Mouse (Mus musculus): ENCODE results near the gene Arpc5l. TPM values are rescaled to one million over a fixed set of nuclear protein-coding genes. Genes with fewer than 3 reads are reported as not detected.

The Arpc5l gene
- polyA plus RNA-seq (2015; fragmentation: Nextera tagmentation; extraction: Ambion mirVana), result 126 and 129 TPM in 2 replicates

DNA sequence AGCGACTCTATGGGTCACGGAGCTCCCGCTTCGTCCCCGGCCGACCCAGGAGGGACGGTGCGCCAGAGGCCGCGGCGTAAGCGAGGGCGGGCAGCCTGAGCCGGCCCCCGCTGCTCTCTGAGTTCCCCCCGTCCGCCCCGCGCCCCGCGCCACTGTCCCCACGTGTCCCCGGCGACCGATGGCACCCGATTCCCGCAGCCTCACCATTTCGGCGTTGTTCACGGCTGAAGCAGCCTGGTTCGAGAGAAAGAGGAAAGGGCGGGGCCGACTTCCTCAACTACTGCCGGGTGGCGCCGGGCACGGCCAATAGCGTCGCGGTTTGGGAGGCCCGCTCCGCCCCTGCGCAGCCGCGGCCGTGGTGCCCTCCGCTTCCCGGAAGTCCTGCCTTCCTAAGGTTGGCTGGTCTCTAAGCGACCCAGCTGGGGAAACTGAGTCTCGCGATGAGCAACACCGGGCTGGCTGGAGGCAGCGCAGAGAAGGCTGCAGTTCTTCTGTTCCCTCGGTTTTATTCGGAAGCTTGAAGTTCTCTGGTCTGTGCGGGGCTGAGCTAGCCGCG is at the start of gene Arpc5l:
Arpc5l (plus strand) TSS at position 469 of the 556 bp plus-strand sequence.
- ATAC-seq (ENCODE audit: borderline replicate concordance, extremely low read depth, low FRiP score, low TSS enrichment), result peak; percentile 86
- peak within 1 kb of the TSS; percentile 64 for H3K4me2 ChIP-seq
- peak within 1 kb of the TSS; percentile 86 for H3K9ac ChIP-seq
- H3K4me3 ChIP-seq, result peak within 1 kb of the TSS; percentile 90
- no peaks in the 10 kb centered on the region for H3K9me3 ChIP-seq
- peaks cover 50% of the 10 kb centered on the region for H3K4me1 ChIP-seq
- H3K27me3 ChIP-seq, result no peaks in the 10 kb centered on the region
- WGBS, result under 1% methylated on average over 58 of the region's 58 CpGs
- peaks cover 36% of the 10 kb centered on the region for H3K36me3 ChIP-seq
- H3K27ac ChIP-seq, result peak within 1 kb of the TSS; percentile 90

DNA sequence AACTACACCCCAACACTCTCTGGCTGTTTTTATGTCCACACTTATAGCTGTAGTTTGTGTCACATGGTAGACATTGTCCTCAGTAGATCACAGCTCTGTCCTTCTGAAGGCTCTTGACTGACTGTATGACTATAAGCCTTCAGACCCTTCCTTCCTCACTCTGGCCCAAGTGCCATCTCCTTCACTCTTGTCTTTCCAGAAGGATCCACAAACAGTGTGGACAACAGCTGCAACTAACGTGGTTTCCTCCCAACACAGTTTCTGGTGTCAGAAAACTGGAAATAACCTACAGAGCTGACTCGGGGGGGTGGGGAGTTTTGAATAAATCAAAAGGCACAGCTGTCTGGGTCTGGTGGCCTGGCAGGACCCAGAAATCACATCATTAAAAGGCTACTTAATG is 49.1 kb upstream of the Arpc5l start:
- no peak for ATAC-seq (ENCODE audit: borderline replicate concordance, extremely low read depth, low FRiP score, low TSS enrichment)
- Histone ChIP-seq H3K4me2 (no peak overlapping the region), H3K4me1 (peaks cover 2% of the 10 kb centered on the region; the same call in 1 of the 2 replicates), H3K4me3 (no peak overlapping the region), H3K9me3 (no peaks in the 10 kb centered on the region), H3K27me3 (no peaks in the 10 kb centered on the region), H3K36me3 (no peaks in the 10 kb centered on the region), H3K9ac (no peak overlapping the region), H3K27ac (no peak overlapping the region)
- WGBS, result 42% methylated on average over 2 of the region's 2 CpGs

DNA sequence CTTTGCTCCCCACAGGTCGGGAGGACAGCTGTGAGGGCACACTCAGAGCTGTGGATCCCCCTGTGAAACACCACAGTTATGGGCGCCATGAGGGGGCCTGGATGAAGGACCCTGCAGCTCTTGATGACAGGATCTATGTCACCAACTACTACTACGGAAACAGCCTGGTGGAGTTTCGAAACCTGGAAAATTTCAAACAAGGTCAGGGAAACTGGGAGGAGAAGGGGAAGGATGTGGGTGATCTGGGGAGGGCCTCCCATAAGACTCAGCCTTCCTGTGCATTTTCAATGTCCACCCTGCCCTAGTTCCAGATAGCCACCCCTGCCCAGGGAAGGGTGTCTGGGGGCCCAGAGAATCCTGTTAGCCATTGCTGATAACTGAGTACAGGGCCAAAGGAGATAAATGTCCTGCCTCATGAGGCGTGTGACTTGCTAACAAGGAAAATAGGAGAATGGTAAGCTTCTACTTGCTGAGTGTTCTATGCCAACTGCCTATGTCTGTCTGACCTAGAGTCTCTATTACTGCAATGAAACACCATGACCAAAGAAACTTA is 47.4 kb upstream of the Arpc5l start:
- Histone ChIP-seq H3K27ac (no peak overlapping the region), H3K9ac (no peak overlapping the region), H3K4me2 (no peak overlapping the region), H3K36me3 (no peaks in the 10 kb centered on the region), H3K4me1 (no peaks in the 10 kb centered on the region; the same call in 1 of the 2 replicates), H3K4me3 (no peak overlapping the region), H3K9me3 (no peaks in the 10 kb centered on the region), H3K27me3 (no peaks in the 10 kb centered on the region)
- WGBS, result 67% methylated on average over 5 of the region's 5 CpGs
- no peak for ATAC-seq (ENCODE audit: borderline replicate concordance, extremely low read depth, low FRiP score, low TSS enrichment)

- 11% methylated on average over 4 of the region's 4 CpGs for WGBS
- Histone ChIP-seq H3K4me3 (no peak overlapping the region), H3K4me1 (peaks cover 6% of the 10 kb centered on the region; the same call in 1 of the 2 replicates), H3K9me3 (no peaks in the 10 kb centered on the region), H3K9ac (no peak overlapping the region), H3K36me3 (no peaks in the 10 kb centered on the region), H3K27ac (no peak overlapping the region), H3K4me2 (no peak overlapping the region), H3K27me3 (no peaks in the 10 kb centered on the region)
- ATAC-seq (ENCODE audit: borderline replicate concordance, extremely low read depth, low FRiP score, low TSS enrichment), result no peak
These were observed 41.0 kb upstream of the Arpc5l start for GRCm38 (mm10) chr2:38964198-38964597.

- no peak overlapping the region for H3K9ac ChIP-seq
- no peaks in the 10 kb centered on the region for H3K36me3 ChIP-seq
- no peaks in the 10 kb centered on the region for H3K27me3 ChIP-seq
- H3K4me3 ChIP-seq, result no peak overlapping the region
- no peak for ATAC-seq (ENCODE audit: borderline replicate concordance, extremely low read depth, low FRiP score, low TSS enrichment)
- WGBS, result 77% methylated on average over 2 of the region's 2 CpGs
- H3K27ac ChIP-seq, result no peak overlapping the region
- H3K4me2 ChIP-seq, result no peak overlapping the region
- no peaks in the 10 kb centered on the region for H3K4me1 ChIP-seq
- H3K9me3 ChIP-seq, result no peaks in the 10 kb centered on the region
These were observed 35.5 kb upstream of the Arpc5l start for GRCm38 (mm10) chr2:38969650-38970049.

DNA sequence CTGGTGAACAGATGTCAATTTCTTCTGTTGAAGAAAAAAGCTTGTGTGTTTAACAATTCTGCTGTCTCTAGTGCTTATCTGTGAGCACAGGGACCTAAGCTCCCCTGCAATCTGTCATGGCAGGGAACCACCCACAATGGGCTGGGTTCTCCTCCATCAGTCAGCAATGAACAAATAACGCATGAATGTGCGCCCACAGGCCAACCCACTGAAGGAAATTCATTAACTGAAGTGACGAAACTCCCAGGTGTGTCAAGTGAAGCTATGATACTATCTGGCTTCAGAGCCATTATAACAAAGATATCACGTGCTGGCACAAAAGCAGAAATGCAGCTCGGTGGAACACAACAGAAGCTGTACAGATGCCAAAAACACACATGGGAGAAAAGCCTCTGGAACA is 35.1 kb upstream of the Arpc5l start:
- Histone ChIP-seq H3K36me3 (no peaks in the 10 kb centered on the region), H3K9ac (no peak overlapping the region), H3K4me1 (no peaks in the 10 kb centered on the region), H3K9me3 (no peaks in the 10 kb centered on the region), H3K27ac (no peak overlapping the region), H3K27me3 (no peaks in the 10 kb centered on the region), H3K4me2 (no peak overlapping the region), H3K4me3 (no peak overlapping the region)
- no peak for ATAC-seq (ENCODE audit: borderline replicate concordance, extremely low read depth, low FRiP score, low TSS enrichment)
- WGBS, result 56% methylated on average over 5 of the region's 5 CpGs

GRCm38 (mm10) chr2:38973223-38973622 is 31.9 kb upstream of the Arpc5l start:
- Histone ChIP-seq H3K9me3 (no peaks in the 10 kb centered on the region), H3K4me3 (no peak overlapping the region), H3K36me3 (no peaks in the 10 kb centered on the region), H3K27me3 (no peaks in the 10 kb centered on the region; the same call in 1 of the 2 replicates), H3K9ac (no peak overlapping the region), H3K27ac (no peak overlapping the region), H3K4me2 (no peak overlapping the region), H3K4me1 (no peaks in the 10 kb centered on the region)
- ATAC-seq (ENCODE audit: borderline replicate concordance, extremely low read depth, low FRiP score, low TSS enrichment), result no peak
- 26% methylated on average over 2 of the region's 2 CpGs for WGBS

- Histone ChIP-seq H3K4me1 (no peaks in the 10 kb centered on the region), H3K4me2 (no peak overlapping the region), H3K9ac (no peak overlapping the region), H3K4me3 (no peak overlapping the region), H3K27ac (no peak overlapping the region), H3K9me3 (no peaks in the 10 kb centered on the region), H3K36me3 (no peaks in the 10 kb centered on the region), H3K27me3 (no peaks in the 10 kb centered on the region; the same call in 1 of the 2 replicates)
- WGBS, result 58% methylated on average over 7 of the region's 7 CpGs
- ATAC-seq (ENCODE audit: borderline replicate concordance, extremely low read depth, low FRiP score, low TSS enrichment), result no peak
These were observed 31.4 kb upstream of the Arpc5l start for GRCm38 (mm10) chr2:38973701-38974100.

- no peak overlapping the region for H3K4me2 ChIP-seq
- H3K4me3 ChIP-seq, result no peak overlapping the region
- no peak overlapping the region for H3K9ac ChIP-seq
- ATAC-seq (ENCODE audit: borderline replicate concordance, extremely low read depth, low FRiP score, low TSS enrichment), result no peak
- no peak overlapping the region for H3K27ac ChIP-seq
- H3K36me3 ChIP-seq, result no peaks in the 10 kb centered on the region
- WGBS, result 30% methylated on average over 2 of the region's 2 CpGs
- no peaks in the 10 kb centered on the region for H3K4me1 ChIP-seq
- no peaks in the 10 kb centered on the region for H3K9me3 ChIP-seq
- no peaks in the 10 kb centered on the region; the same call in 1 of the 2 replicates for H3K27me3 ChIP-seq
These were observed 31.0 kb upstream of the Arpc5l start for GRCm38 (mm10) chr2:38974171-38974570.

DNA sequence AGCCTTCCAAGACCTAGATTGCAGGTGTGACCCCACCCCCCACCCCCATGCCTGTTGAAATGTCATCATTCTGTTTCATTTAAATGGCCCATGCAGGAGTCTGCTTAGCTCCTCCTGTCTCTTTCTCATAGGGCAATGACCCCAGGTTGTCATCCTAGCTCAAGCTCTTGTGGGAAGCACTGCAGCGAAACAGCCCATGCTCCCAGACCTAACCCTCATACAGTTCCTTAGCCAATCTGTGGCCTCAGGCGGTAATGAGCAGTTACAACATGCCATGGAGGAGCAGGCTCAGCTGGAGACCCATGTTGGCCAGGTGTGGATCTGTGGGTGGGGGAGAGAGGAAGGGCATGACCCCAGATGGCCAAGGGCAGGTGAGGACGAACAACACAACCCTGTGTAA is 30.0 kb upstream of the Arpc5l start:
- ATAC-seq (ENCODE audit: borderline replicate concordance, extremely low read depth, low FRiP score, low TSS enrichment), result no peak
- Histone ChIP-seq H3K4me1 (no peaks in the 10 kb centered on the region), H3K27me3 (no peaks in the 10 kb centered on the region; the same call in 1 of the 2 replicates), H3K27ac (no peak overlapping the region), H3K4me3 (no peak overlapping the region), H3K9ac (no peak overlapping the region), H3K9me3 (no peaks in the 10 kb centered on the region), H3K4me2 (no peak overlapping the region), H3K36me3 (no peaks in the 10 kb centered on the region)
- 70% methylated on average over 3 of the region's 3 CpGs for WGBS

DNA sequence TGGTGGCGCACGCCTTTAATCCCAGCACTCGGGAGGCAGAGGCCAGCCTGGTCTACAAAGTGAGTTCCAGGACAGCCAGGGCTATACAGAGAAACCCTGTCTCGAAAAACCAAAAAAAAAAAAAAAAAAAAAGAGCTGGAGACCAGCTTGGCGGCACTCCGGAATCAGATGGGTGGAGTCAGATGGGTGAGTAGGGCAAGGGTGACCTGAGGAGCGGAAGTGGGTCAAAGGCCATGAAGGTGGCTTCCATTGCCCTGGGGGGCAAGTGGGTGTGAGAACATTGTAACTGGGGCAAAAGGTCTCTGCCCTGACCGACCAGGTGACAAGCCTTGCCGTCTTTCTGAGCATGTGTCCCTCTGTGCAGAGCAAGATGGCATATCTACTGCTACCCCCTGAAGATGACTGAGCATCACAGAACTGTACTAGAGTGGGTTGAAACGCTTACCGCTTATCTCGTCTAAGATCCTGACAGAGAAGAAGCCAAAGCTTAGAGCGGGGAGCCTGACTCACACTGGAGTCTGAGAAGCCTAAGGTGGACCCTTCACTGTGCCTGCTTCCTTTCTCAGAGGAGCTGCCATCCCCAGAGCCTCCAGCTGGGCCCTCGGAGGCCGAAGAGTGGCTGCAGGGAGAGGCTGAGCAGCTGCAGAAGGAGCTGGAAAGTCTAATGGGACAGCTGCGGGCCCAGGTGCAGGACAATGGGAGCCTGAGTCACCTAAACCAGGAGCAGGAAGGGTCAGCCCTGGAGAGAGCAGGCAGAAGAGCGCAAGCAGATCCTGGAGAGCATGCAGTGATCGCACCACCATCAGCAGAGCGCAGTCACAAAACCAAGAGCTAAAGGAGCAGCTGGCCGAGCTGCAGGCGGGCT is 29.0 kb upstream of the Arpc5l start:
- no peak for ATAC-seq (ENCODE audit: borderline replicate concordance, extremely low read depth, low FRiP score, low TSS enrichment)
- 80% methylated on average over 21 of the region's 21 CpGs for WGBS
- H3K4me3 ChIP-seq, result no peak overlapping the region
- no peak overlapping the region for H3K27ac ChIP-seq
- H3K4me1 ChIP-seq, result no peaks in the 10 kb centered on the region
- no peaks in the 10 kb centered on the region; the same call in 1 of the 2 replicates for H3K27me3 ChIP-seq
- no peak overlapping the region for H3K4me2 ChIP-seq
- no peaks in the 10 kb centered on the region for H3K36me3 ChIP-seq
- no peaks in the 10 kb centered on the region for H3K9me3 ChIP-seq
- H3K9ac ChIP-seq, result no peak overlapping the region

GRCm38 (mm10) chr2:38977837-38978236 is 27.3 kb upstream of the Arpc5l start:
- H3K4me3 ChIP-seq, result no peak overlapping the region
- WGBS, result 63% methylated on average over 4 of the region's 4 CpGs
- H3K4me2 ChIP-seq, result no peak overlapping the region
- no peaks in the 10 kb centered on the region for H3K36me3 ChIP-seq
- H3K9me3 ChIP-seq, result no peaks in the 10 kb centered on the region
- ATAC-seq (ENCODE audit: borderline replicate concordance, extremely low read depth, low FRiP score, low TSS enrichment), result no peak
- no peaks in the 10 kb centered on the region for H3K4me1 ChIP-seq
- H3K9ac ChIP-seq, result no peak overlapping the region
- H3K27me3 ChIP-seq, result no peaks in the 10 kb centered on the region; the same call in 1 of the 2 replicates
- H3K27ac ChIP-seq, result no peak overlapping the region

Data from lung, embryonic 15.5 days (tissue).